Mouse (Mus musculus) gastrocnemius, postnatal 10 days (tissue): Measurements from ENCODE around the gene Pofut2. TPM values are rescaled to one million over a fixed set of nuclear protein-coding genes. Genes with fewer than 3 reads are reported as not detected.
A peak's percentile ranks its signal among the peaks of the same experiment; 100 is the strongest.

ENCODE experiments used
- DNase-seq: peaks from one replicate; pipeline ENCODE4 v3.0.0; 2021; ENCODE audit warnings: mixed read lengths
- long read RNA-seq, 2 experiments: library from polyadenylated mRNA; stranded (forward); transcript quantifications; one replicate each; pipeline ENCODE4 v2.0.0; 2021
- total RNA-seq, 2 experiments: library from RNA; stranded (reverse); gene quantifications; 2 replicates each; pipeline ENCODE4 v1.2.3; 2021

Gene Pofut2
- total RNA-seq = 10 to 100 TPM; 37.2 to 45.5 TPM
- long read RNA-seq, experiment 1, transcript Pofut2-201 (9 exons, 2,290 nt) = major isoform, 65 of 78 reads
- long read RNA-seq, experiment 1, partial matches to known transcripts = 6 of 78 reads
- long read RNA-seq, experiment 1, other reads (novel, unspliced or antisense) = 7 of 78 reads
- long read RNA-seq, experiment 2, transcript Pofut2-201 (9 exons, 2,290 nt) = major isoform, 40 of 53 reads
- long read RNA-seq, experiment 2, partial matches to known transcripts = 12 of 53 reads
- long read RNA-seq, experiment 2, other reads (novel, unspliced or antisense) = 1 of 53 reads

DNA sequence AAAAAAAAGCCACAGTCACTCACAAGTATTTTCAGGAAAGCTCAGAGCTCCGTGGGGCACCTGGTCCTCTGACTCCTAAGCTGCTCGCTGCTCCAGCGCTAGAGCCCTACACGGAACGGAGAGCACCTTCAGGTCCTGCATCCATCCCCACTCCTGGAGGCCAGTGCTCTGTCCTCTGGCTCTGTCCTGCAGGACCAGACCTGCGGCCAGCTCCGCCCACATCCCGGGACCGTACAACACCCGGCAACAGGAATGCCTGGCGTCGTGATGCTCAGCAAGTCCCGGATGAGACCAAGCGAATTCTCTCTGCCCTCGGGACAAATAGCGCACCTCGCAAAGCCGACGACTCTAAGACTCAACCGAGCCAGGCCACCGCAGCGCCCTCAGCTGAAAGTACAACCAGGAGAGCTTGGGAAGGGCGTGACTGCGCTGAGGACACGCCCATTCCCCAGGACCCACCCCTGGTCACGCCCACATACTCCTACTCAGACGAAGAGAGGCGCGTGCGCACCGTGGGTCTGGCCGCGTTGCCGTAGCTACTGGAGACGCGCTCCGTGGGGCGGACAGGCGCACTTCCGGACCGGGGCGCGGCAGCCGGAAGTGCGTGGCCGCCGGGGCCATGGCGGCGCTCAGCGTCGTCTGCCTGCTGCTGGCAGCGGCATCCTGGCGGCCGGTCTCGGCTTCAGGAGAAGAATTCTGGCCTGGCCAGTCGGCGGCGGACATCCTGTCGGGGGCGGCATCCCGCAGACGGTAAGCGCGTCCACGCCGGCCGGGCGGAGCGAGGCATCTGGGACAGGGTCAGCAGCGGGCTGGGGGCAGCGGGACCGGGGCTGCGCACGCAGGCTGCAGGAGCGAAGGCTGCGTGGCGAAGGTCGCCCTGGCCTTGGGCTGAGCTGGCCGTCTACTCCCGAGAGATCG lies at the start of gene Pofut2:
TSS of gene Pofut2 (plus strand) at position 515 of the 918 bp plus-strand sequence.
- peak; percentile 96 for DNase-seq

DNA sequence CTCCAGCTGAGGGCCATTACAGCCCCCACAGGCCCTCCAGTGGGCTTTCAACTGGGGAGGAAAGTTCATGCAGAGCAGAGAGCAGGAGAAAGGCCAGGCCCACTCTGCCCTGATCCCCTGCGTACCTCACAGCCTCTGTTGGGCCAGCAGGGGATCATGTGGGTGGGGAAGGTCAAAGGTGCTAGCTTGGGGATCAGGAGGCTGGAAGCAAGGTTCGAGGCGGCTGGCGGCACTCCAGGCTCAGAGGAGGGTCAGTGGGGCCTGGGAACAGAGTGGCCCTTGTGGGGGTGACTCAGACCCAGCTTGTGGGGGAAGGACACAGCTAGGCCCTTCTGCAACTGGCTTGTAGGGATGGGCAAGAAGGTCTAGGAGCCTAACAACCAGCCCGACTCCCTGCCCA lies 49.8 kb upstream of the Pofut2 start:
- DNase-seq = no peak

DNA sequence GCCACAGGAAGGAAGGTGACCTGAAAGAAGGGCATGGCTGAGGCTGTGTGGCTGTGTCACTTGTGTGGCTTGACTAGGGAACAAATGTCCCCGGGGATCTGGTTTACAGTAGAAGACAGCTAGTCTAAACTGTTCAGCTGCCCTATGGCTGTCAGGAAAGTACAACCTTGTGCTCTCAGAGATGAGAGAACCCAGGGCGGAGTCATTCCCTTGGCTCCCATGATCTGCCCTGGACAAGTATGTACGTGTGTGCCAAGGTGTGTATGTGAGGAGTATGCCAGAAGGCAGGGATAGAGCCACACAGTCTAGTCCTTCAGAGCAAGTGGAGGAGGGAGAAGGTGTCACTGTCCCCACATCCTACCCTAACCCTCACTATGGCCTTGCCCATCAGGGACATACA lies 48.4 kb upstream of the Pofut2 start:
- DNase-seq = no peak

DNA sequence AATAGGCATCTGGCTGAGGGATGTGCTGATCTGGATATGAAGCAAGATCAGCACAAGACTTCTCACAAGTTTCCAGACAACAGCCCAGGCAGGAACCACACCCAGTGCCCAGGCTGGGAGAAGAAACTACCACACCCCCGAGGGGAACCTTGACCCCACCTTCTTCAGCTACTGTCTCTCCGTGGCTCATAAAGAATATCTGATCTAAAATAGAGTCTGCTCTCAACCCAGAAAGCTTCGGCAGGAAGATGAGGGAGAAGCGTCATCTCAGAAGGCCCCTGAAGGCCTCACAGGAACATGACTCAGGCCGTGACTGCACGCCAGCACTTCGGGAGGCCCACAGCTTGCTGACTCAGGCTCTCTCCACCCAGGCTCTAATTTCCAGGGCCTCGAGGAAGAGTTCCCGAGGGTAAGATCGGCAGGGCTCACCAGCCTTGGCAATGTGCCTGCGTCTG lies 47.9 kb upstream of the Pofut2 start:
- DNase-seq = peak; percentile 71

DNA sequence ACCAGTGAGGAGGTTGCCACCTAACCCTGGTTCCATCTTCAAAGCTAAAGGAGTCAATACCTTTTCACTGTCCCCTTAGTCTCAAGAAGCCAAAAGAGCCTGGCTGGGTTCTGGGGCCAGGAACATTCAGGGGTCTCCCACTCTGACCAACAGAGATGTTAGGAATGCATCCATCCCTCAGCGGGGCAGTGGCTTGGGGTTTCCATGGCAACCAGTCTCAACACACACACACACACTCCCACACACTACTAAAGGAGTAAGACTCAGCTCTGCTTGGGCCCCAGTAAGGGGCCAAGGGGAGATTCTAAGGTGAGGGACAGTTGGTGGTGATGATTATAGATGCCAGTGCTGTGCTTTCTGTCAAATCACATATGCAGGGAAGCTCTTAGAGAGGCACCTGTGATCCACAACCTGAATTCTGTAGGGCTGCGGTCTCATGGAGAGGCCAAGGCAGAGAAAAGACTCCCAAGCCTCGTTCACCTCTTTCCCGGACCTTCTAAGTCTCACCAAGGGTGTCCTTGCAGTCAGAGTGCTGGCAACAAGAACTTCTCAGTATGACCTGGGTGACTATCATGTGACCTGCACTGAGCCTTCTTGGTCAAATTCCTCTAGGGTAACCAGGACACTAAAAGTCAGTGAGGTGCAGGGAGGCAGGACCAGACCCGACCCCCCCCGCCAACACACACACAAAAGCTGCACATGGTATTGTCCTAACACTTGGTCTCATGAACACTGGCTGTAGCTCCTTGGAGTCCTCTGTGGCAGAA lies 46.5 kb upstream of the Pofut2 start:
- no peak for DNase-seq

DNA sequence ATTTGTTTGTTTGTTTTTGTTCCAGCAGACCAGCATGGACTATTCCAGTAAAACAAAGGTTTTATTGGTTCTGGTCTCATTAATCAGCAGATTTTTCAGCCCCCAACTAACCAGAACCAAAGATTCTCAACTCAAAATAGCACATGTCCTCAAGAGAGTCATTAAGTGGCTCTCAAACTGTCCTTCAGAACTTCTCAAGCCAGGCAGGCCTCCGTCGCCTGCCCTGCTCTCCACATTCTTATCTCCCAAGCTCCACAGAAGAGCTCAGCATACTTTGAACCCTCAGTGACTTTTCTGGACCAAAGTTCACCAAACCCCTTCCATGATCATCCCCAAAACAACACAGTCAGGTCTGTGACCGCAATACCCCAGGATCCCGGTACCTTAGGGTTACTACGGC lies 45.5 kb upstream of the Pofut2 start:
- DNase-seq = no peak

DNA sequence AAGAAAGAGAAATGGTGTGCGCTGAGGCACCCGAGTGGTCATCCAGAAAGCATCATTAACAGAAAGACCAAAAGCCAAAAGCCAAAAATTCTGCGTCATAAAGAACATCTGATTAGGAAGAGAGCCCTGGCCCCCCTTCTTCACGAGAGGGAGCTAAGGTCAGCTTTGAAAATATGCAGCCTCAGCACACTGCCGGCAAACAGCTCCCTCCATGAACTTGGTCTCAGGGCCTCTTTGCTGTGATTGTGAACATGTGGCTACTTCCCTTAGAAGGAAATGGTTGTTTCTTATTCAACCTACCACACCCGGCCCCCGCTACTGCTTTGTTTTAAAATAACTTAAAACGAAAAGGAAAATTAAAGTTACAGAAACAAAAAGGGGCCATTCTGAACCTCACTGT lies 44.4 kb upstream of the Pofut2 start:
- no peak for DNase-seq

DNA sequence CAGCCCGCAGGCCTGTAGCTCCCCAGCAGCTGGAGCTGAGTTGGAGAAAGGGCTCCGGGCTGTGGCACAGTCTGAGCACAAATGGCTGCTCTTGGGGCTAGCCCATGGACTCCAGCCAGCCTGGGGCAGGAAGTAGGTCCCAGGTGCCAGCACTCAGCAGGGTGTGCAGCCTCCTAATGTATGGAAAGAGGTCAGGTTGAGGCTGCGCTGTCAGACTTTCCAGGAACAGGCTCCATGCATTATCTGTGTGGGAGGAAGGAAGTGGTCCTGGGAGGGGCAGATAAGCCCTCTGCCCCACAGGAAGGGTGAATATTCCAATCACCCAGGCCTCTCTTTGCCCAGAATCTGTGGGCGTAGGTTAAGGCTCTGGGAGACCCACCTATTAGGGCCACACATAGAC lies 43.4 kb upstream of the Pofut2 start:
- no peak for DNase-seq

DNA sequence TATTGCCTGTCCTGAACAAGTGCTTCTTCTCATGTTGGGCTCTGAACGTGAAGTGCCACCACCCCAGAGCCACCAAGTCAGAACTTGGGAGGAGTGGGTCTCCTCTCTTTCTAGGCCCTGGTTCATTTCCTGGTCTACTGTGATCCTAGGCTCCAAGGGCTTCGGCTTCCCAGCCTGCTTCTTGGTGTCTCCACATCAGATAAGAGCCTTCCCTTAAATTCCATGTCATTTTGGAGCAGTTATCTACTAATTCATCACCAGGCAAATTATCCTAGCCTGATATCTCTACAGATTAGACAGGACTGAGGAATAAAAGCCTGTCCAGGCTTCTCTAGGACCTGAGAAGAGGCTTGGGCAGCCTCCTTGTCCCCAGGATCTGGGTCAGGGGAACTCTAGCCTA lies 42.7 kb upstream of the Pofut2 start:
- DNase-seq = no peak

DNA sequence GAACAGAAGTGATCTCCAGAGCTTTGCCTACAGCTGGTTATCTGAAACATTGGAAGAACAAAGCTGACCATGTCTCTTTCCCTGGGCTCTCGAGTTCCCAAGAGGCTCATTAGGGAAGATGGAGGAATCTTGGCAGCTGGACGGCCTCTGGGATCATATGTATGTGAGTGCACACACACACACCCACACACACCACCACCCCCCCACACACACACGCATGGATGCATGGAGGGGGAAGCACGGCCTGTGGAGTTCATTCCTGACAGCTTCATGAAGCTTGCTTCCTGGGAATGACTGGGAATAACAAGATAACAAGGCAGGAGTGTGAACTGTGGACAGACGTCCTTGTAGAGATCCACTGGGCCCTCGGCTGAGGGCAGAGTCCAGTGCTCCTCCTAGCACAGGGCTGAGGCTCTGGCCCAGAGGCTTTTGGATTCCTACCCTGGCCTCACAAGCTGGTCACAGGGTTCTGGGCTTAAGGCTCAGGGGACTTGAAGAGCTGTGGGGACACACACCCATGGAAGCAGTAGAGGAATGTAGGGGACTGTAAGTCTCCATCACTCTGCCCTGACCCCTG lies 41.8 kb upstream of the Pofut2 start:
- DNase-seq = no peak

DNA sequence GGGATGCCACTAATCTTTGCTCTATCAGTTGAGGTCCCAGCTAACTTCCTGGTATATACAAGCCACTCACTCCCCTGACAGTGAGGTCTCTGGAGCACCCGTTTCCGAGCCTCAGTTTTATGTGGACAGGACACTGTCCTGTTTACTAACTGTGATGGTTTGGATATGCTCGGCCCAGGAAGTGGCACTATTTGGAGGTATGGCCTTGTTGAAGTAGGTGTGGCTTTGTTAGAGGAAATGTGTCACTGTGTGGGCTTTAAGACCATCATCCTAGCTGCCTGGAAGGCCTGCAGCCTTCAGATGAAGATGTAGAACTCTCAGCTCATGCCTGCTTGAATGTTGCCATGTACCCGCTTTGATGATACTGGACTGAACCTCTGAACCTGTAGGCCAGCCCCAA lies 41.0 kb upstream of the Pofut2 start:
- DNase-seq = no peak

DNA sequence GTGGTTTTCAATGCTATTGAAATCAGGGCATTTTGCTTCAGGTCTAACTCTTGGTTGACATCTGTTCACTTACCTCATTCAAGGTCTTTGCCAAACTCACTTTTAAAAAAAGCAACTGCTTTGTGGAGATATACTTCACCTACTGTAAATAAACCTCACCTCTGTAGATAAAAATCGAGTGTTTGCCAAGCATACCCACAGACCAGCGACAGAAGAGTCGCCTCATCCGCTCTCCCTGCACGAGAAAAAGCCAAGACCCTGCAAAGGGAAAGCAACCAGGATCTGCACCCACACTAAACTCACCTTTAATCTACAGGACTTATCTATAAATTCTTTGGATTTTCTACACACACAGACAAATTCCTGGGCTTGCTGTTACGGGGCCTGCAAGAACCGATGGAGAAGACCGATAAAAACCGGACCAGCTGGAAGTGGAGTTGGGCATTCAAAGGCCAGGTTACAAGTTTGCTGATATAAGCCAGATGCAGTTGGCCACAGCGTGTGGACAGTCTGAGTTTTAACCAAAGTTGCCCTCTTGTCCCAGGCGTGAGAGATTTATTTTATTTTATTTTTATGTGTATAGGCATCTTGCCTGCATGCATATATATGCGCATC lies 39.5 kb upstream of the Pofut2 start:
- DNase-seq = no peak

DNA sequence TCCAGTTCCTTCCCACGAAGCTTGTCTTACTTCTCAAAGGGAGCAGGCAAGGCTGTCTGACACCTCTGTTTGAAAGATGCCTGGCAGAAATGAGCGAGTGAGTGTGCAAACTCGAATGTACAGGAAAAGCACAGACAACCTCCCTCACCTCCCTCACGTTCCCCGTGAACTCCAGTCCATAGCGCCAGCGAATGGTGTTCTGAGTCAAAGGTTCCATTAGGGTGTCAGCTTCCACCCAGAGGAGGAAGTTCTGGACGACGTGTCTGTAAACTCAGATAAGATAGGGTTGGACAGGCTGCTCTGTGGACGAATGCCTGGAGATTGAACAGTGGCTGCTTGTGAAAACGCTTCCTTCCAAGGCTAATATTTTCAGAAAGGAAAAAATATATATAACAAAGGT lies 37.9 kb upstream of the Pofut2 start:
- no peak for DNase-seq

DNA sequence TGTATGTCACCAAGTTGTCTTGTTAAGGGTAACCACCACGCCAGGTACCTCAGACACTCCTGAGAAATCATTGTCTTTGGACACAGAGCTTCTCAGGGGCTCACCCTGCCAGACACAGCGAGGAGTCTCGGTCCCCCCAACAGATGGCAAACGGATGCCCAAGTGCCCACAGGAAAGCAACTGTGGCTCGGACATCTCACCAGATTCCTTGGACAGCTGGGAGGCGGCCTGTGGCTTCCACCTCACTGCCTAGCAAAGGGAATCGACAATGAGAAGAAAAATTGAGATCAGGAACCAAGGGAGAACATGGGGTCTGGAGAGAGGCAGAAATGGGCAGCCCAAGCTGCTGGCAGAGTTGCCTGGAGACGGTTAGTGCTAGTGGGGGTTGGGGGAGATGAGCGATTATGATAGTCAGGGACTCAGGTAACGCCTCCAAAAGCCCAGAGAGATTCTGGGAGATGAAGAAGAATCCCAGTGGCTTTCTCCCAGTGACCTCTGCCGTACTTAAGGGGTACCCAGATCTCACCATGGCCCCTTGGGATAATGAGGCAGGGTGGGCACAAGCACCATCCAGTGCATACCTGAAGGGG lies 36.0 kb upstream of the Pofut2 start:
- DNase-seq = no peak

DNA sequence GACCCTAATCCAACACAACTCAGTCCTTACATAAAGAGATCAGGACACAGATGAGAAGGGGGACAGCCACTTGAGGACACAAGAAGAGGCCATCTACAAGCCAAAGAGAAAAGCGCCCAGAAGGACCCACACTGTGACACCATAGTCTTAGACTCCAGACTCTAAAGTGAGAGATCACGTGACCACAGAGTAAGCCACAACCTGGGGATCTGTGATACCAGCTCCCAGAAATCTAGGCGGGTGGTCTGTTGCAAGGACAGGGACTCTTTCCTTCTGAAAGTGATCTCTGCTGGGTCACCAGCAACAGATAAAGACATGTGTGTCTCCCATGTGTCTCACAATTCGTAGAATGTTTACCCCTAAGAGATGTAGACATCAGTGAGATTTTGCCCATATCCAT lies 34.6 kb upstream of the Pofut2 start:
- no peak for DNase-seq

DNA sequence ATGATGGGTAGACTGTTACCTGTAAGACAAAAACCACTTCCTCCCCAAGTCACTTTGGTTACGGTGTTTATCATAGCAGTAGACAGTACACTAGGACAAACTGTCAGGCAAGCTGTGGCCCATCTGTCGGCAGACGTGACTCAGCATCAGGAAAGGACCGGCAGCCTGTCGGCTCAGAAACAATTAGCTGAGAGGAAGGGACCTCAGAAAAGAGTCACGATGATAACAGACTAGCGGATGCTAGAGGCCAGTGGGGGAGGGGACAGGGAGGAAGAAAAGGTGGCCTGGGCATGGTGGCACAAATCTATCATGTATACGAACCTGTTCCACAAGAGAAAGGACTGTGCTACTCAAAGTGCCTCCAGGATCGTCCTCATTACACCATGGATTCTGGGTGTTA lies 33.6 kb upstream of the Pofut2 start:
- no peak for DNase-seq

DNA sequence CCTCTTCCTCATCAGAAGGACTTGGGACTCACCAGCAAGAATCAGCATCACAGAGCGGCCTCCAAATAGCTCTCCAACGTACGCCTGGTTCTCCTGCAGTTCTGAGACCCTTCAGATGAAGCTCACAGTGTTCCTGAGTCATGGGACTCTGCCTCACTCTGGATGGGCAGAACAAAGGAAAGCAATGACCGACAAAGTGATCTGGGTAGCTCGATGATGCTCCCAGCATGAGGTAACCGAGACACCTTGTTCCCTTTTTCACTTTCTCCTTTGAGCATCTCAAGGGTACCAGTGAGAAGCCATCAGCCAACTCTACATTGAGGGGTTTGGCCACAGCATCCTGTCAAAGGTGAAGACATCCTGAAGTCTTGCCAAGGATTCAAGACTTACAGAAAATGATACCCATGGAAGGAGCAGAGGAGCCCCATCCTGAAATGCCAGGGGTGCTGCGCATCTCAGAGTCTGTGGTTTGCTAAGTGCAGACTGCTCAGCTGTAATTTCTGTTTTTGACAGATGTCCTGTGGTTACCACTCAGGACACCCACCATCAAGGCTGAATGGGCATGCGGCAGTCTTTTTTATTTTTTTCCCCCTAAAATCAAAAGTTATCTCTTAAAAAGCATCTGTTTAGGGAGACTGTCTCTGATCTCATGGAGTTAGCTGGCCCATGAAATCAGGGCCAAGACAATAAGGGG lies 32.9 kb upstream of the Pofut2 start:
- no peak for DNase-seq

DNA sequence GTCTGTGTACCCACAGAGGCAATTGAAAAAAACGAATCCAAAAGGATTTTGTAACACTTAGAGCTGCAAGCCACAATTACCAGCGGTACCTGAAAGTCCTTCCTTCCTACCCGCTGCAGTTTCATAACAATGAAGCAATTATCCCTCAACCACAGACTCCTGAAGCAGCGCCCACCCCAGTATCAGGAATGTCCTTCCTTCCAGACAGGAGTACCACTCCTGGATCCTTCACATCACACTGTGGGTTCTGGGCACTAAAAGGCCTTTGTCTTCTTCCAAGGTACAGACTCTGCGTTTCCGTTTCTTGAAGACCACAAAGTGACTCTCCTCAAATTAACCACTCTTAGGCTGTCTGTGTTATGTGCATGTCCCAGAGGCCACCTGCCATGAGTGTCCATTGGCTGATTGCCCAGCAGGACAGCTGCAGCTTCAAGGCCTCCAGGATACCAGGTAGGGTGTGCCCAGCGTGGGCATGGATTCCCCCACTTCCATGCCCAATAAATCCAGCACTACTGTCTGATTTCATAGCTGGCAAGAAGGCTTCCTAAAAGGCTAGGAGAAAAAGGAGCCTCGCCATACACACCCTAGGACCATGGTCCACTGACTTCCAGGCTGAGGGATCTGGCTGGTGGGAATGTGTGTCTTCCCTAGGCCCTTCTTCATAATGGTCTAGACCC lies 32.2 kb upstream of the Pofut2 start:
- no peak for DNase-seq

DNA sequence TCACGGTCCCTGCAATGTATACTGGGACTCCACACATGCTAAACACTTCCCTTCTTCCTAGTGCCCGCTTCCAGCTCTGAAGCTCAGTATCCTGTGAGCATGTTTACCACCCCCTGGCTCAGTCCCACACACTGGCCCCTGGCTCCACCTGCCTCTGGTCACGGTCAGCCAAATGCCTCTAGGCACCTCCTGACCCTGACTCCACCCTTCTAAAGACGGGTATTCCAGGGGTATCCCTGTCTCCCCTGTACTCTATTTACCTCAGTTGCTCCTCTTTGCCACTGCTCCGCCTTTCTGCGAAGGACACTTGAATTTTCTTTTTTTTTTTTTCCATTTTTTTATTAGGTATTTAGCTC lies 31.7 kb upstream of the Pofut2 start:
- no peak for DNase-seq
